Mouse (Mus musculus) lung, embryonic 14.5 days (tissue): Measurements from ENCODE around the gene Lpar6. TPM values are rescaled to one million over a fixed set of nuclear protein-coding genes. Genes with fewer than 3 reads are reported as not detected.

Source experiments
- ATAC-seq: fragments of 200-750 bp; cut with Nextera tagmentation; 2 replicates; pipeline ENCODE4 v1.8.0; 2017; ENCODE audit warnings: mild to moderate bottlenecking, moderate TSS enrichment, moderate library complexity; ENCODE audit not compliant: insufficient read depth
- DNase-seq: peaks from one replicate; pipeline ENCODE4 v3.0.0-alpha.2; 2015
- H3K27ac ChIP-seq: fragments of 300-500 bp; sonication (generic); 2 replicates; pipeline ENCODE4 v1.5.1; 2014; ENCODE audit warnings: low read depth, mild to moderate bottlenecking, moderate library complexity
- H3K27me3 ChIP-seq: fragments of 300-500 bp; sonication (generic); 2 replicates; pipeline ENCODE4 v1.6.1; 2014; ENCODE audit warnings: low read length, control low read depth; ENCODE audit not compliant: insufficient read depth
- H3K36me3 ChIP-seq: fragments of 300-500 bp; sonication (generic); 2 replicates; pipeline ENCODE4 v1.6.1; 2014; ENCODE audit warnings: control low read depth; ENCODE audit not compliant: insufficient read depth
- H3K4me1 ChIP-seq: fragments of 300-500 bp; sonication (generic); 2 replicates; pipeline ENCODE4 v1.6.1; 2014; ENCODE audit warnings: antibody characterized with exemption, control low read depth; ENCODE audit not compliant: insufficient read depth
- H3K4me2 ChIP-seq: fragments of 300-500 bp; sonication (generic); 2 replicates; pipeline ENCODE4 v1.6.1; 2014; ENCODE audit warnings: mild to moderate bottlenecking
- H3K4me3 ChIP-seq: fragments of 300-500 bp; sonication (generic); 2 replicates; pipeline ENCODE4 v1.5.1; 2014; ENCODE audit warnings: low read depth, low read length
- H3K9ac ChIP-seq: fragments of 300-500 bp; sonication (generic); 2 replicates; pipeline ENCODE4 v1.6.1; 2014
- H3K9me3 ChIP-seq: fragments of 300-500 bp; sonication (generic); 2 replicates; pipeline ENCODE4 v1.6.1; 2016; ENCODE audit warnings: low read depth, low read length, control low read depth
- CTCF ChIP-seq: IDR thresholded peaks from 2 replicates; pipeline ENCODE4 v1.5.1; 2016; ENCODE audit warnings: antibody characterized with exemption, low read depth
- WGBS: fragments of 180-500 bp; shearing (Covaris S2); extraction: QIAGEN DNeasy Blood & Tissue Kit; methylation state at CpG from one replicate; pipeline ENCODE4 v1.1.7; 2014; 5-methylcytosine and 5-hydroxymethylcytosine counted together
- polyA plus RNA-seq: library from polyadenylated mRNA; unstranded; fragments of >200 nt; fragmentation: Nextera tagmentation; extraction: Ambion mirVana; gene quantifications from 2 replicates; pipeline ENCODE4 v1.2.1, GENCODE M21; 2014

Lpar6 gene
- polyA plus RNA-seq, 1 experiment from 2014 or later, result 13.4 TPM

DNA sequence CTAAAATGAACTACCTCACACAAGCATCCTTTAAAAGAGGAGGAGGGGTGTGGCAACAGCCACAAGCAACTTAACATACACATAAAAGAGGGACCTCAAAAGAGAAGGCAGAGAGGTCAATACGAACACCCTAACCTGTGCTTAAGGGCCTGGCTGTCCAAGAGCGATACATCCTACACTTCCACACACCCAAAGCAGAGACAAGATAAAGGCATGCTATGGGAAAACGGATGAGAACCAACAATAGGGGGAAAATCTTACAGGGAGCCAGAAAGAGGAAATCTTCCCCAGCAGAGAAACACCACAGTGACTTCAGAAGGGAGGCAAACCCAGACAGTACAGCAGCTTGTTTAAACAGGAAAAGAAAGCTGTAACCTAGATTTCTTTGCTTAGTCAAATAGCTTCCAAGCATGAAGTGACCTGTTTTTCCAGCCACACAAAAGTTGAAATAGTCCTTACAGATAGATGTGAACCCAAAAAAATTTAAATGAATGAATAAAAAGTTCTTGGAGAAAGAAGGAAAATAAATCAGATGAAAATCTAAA is 17.8 kb downstream of the Lpar6 start:
- 46% methylated on average over 3 of the region's 3 CpGs for WGBS
- Histone ChIP-seq H3K27me3 (no peaks in the 10 kb centered on the region), H3K27ac (peak overlapping the region; percentile 46; the same call in 1 of the 2 replicates), H3K9me3 (no peaks in the 10 kb centered on the region), H3K36me3 (no peaks in the 10 kb centered on the region), H3K4me3 (no peak overlapping the region), H3K4me1 (0 out of 2 replicates have a peak, but pooled peaks cover 3% of the 10 kb centered on the region), H3K9ac (0 out of 2 replicates have a peak overlapping the region, but pooled peaks have one; percentile 16), H3K4me2 (no peak overlapping the region)
- DNase-seq (no peak), ATAC-seq (no peak)
- no peak for TF ChIP-seq CTCF

DNA sequence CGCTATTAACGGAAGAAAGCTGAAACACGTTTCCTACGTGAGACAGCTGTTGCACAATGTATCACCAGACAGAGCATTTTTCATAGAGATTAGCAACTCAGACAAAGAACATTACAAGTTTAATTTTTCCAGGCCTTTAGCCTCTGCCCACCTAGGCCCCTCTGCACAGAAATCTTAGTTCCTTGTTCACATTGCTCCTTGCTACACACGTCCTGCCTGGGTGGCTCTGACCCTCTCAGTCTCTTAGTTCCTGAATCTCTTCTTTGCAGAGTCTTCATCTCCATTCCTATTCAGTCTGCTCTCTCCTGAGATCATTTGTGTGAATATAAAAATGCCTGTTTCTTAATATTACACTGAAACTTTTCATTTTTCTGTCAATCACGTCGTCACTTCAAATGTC is 19.7 kb downstream of the Lpar6 start:
- ATAC-seq, result no peak
- H3K4me2 ChIP-seq, result no peak overlapping the region
- no peak overlapping the region for H3K4me3 ChIP-seq
- H3K27ac ChIP-seq, result no peak overlapping the region
- WGBS, result 43% methylated on average over 7 of the region's 7 CpGs
- H3K36me3 ChIP-seq, result 0 out of 2 replicates have a peak, but pooled peaks cover 3% of the 10 kb centered on the region
- H3K4me1 ChIP-seq, result 0 out of 2 replicates have a peak, but pooled peaks cover 3% of the 10 kb centered on the region
- no peak overlapping the region for H3K9ac ChIP-seq
- no peaks in the 10 kb centered on the region for H3K27me3 ChIP-seq
- DNase-seq, result no peak
- H3K9me3 ChIP-seq, result no peaks in the 10 kb centered on the region
- no peak for TF ChIP-seq CTCF

GRCm38 (mm10) chr14:73258181-73258580 is 20.5 kb downstream of the Lpar6 start:
- WGBS, result 48% methylated on average over 4 of the region's 4 CpGs
- Histone ChIP-seq H3K4me2 (no peak overlapping the region), H3K27ac (no peak overlapping the region), H3K4me3 (no peak overlapping the region), H3K36me3 (0 out of 2 replicates have a peak, but pooled peaks cover 3% of the 10 kb centered on the region), H3K4me1 (0 out of 2 replicates have a peak, but pooled peaks cover 3% of the 10 kb centered on the region), H3K9ac (no peak overlapping the region), H3K9me3 (no peaks in the 10 kb centered on the region), H3K27me3 (no peaks in the 10 kb centered on the region)
- ATAC-seq (no peak), DNase-seq (no peak)
- TF ChIP-seq CTCF, result no peak

GRCm38 (mm10) chr14:73262210-73262609 is 24.5 kb downstream of the Lpar6 start:
- H3K27ac ChIP-seq, result no peak overlapping the region
- no peaks in the 10 kb centered on the region; the same call in 1 of the 2 replicates for H3K9me3 ChIP-seq
- DNase-seq (no peak), ATAC-seq (no peak)
- no peak overlapping the region for H3K4me3 ChIP-seq
- no peaks in the 10 kb centered on the region for H3K27me3 ChIP-seq
- no peaks in the 10 kb centered on the region for H3K4me1 ChIP-seq
- no peak overlapping the region for H3K4me2 ChIP-seq
- H3K9ac ChIP-seq, result no peak overlapping the region
- 0 out of 2 replicates have a peak, but pooled peaks cover 3% of the 10 kb centered on the region for H3K36me3 ChIP-seq
- 73% methylated on average over 9 of the region's 9 CpGs for WGBS
- no peak for TF ChIP-seq CTCF

GRCm38 (mm10) chr14:73266166-73266565 is 28.5 kb downstream of the Lpar6 start:
- no peak for DNase-seq
- no peak overlapping the region for H3K27ac ChIP-seq

DNA sequence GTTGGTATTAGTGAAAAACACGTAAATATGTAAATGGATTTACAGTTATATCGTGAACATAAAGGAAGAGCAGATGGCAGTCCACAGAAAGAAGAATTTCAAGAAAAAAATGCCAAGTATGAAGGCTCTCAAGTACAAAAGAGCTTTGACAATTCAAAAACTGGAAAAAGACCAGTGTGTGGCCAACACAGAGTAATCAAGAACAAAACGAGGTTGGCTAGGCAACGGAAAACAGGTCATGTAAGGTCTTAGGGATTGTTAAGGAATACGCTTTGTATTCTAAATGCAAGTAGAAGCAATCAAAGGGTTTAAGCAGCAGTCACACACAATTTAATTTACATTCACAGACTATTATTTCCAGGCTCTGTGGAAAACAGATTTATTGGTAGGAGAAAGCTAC is 34.1 kb downstream of the Lpar6 start:
- H3K9me3 ChIP-seq, result no peaks in the 10 kb centered on the region
- H3K27me3 ChIP-seq, result no peaks in the 10 kb centered on the region
- 79% methylated on average over 5 of the region's 5 CpGs for WGBS
- ATAC-seq, result no peak
- H3K4me1 ChIP-seq, result no peaks in the 10 kb centered on the region
- no peak overlapping the region for H3K27ac ChIP-seq
- H3K4me2 ChIP-seq, result no peak overlapping the region
- DNase-seq, result no peak
- no peak overlapping the region for H3K4me3 ChIP-seq
- no peak overlapping the region for H3K9ac ChIP-seq
- no peak for TF ChIP-seq CTCF
- no peaks in the 10 kb centered on the region for H3K36me3 ChIP-seq

More at GRCm38 (mm10) chr14:73266166-73266565, 28.5 kb downstream of the Lpar6 start:
- no peak overlapping the region for H3K4me3 ChIP-seq
- WGBS, result 75% methylated on average over 3 of the region's 3 CpGs
- 0 out of 2 replicates have a peak, but pooled peaks cover 3% of the 10 kb centered on the region for H3K36me3 ChIP-seq
- ATAC-seq, result no peak
- no peaks in the 10 kb centered on the region for H3K27me3 ChIP-seq
- no peaks in the 10 kb centered on the region for H3K4me1 ChIP-seq
- peak; percentile 37 for TF ChIP-seq CTCF
- no peak overlapping the region for H3K4me2 ChIP-seq
- no peaks in the 10 kb centered on the region; the same call in 1 of the 2 replicates for H3K9me3 ChIP-seq
- H3K9ac ChIP-seq, result no peak overlapping the region

DNA sequence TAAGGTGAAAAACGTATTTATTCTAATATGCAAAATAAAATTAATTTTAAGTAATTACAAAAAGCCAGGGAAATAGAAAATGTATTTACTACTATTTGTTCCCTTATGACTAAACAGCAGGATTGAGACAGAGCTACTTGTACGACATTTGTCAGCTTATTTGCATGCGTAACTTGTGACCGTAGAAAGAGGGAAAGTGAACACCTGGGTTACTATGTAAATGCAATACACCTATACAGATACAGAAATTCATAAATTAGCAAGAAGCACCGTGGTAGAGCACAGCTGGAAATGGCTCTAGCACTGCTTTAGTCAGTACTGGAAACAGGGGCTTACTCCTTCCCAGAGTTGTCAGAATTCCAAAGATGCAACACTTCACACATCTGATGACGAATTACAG is 41.4 kb downstream of the Lpar6 start:
- Histone ChIP-seq H3K27ac (no peak overlapping the region), H3K4me2 (no peak overlapping the region), H3K4me3 (no peak overlapping the region), H3K27me3 (no peaks in the 10 kb centered on the region), H3K4me1 (no peaks in the 10 kb centered on the region), H3K9me3 (no peaks in the 10 kb centered on the region), H3K36me3 (no peaks in the 10 kb centered on the region), H3K9ac (no peak overlapping the region)
- ATAC-seq (no peak), DNase-seq (no peak)
- WGBS, result 74% methylated on average over 6 of the region's 6 CpGs
- TF ChIP-seq CTCF, result no peak
